Mouse (Mus musculus) MEL (cell line): ENCODE results near the gene Fam193b. TPM values are rescaled to one million over a fixed set of nuclear protein-coding genes. Genes with fewer than 3 reads are reported as not detected.

Experiments
- CHD1 ChIP-seq: IDR thresholded peaks from 2 replicates; pipeline ENCODE4 v1.6.1; 2012; ENCODE audit warnings: low read depth, mild to moderate bottlenecking, inconsistent platforms, low read length, improper control_type of control experiment
- CTCF ChIP-seq, 3 experiments: IDR thresholded peaks in 2 of 3; conservative IDR thresholded peaks in 1 of 3; 2 replicates each; pipeline ENCODE4 v1.5.1; 2011 to 2012; ENCODE audit warnings: low read length in 3 of 3, low read depth in 2 of 3, mild to moderate bottlenecking in 2 of 3, improper control_type of control experiment in 1 of 3, inconsistent platforms in 1 of 3, mixed read lengths in 1 of 3, moderate library complexity in 1 of 3; ENCODE audit not compliant: control insufficient read depth in 1 of 3, insufficient read depth in 1 of 3, poor library complexity in 1 of 3, severe bottlenecking in 1 of 3
- ELF1 ChIP-seq: IDR thresholded peaks from 2 replicates; pipeline ENCODE4 v1.6.1; 2014; ENCODE audit warnings: low read depth, mild to moderate bottlenecking, inconsistent platforms, low read length, improper control_type of control experiment, moderate library complexity
- EP300 ChIP-seq, 2 experiments: IDR thresholded peaks; 2 replicates each; pipeline ENCODE4 v1.6.1; 2011; ENCODE audit warnings: improper control_type of control experiment in 2 of 2, low read length in 2 of 2, low read depth in 1 of 2, mild to moderate bottlenecking in 1 of 2
- ETS1 ChIP-seq: IDR thresholded peaks from 2 replicates; pipeline ENCODE4 v1.6.1; 2012; ENCODE audit warnings: low read depth, mild to moderate bottlenecking, inconsistent platforms, low read length, improper control_type of control experiment, moderate library complexity
- GABPA ChIP-seq: IDR thresholded peaks from 2 replicates; pipeline ENCODE4 v1.6.1; 2012; ENCODE audit warnings: low read depth, mild to moderate bottlenecking, inconsistent platforms, low read length, improper control_type of control experiment, moderate library complexity
- HCFC1 ChIP-seq: IDR thresholded peaks from 2 replicates; pipeline ENCODE4 v1.6.1; 2012; ENCODE audit warnings: low read depth, mild to moderate bottlenecking, inconsistent platforms, low read length, improper control_type of control experiment, moderate library complexity
- KAT2A ChIP-seq: conservative IDR thresholded peaks from 2 replicates; pipeline ENCODE4 v1.6.1; 2012; ENCODE audit warnings: low read depth, low read length, improper control_type of control experiment, inconsistent platforms
- MAZ ChIP-seq: IDR thresholded peaks from 2 replicates; pipeline ENCODE4 v1.6.1; 2012; ENCODE audit warnings: low read depth, mild to moderate bottlenecking, inconsistent platforms, low read length, improper control_type of control experiment
- MEF2A ChIP-seq: IDR thresholded peaks from 2 replicates; pipeline ENCODE4 v1.6.1; 2014; ENCODE audit warnings: low read depth, mild to moderate bottlenecking, inconsistent platforms, low read length, improper control_type of control experiment; ENCODE audit not compliant: poor library complexity, insufficient replicate concordance, severe bottlenecking; ENCODE audit errors: extremely low read depth
- MXI1 ChIP-seq: IDR thresholded peaks from 2 replicates; pipeline ENCODE4 v1.6.1; 2011; ENCODE audit warnings: mild to moderate bottlenecking, low read depth, low read length, improper control_type of control experiment
- MYB ChIP-seq: IDR thresholded peaks from 2 replicates; pipeline ENCODE4 v1.6.1; 2011; ENCODE audit warnings: mild to moderate bottlenecking, low read depth, low read length, improper control_type of control experiment
- MYC ChIP-seq: IDR thresholded peaks from 2 replicates; pipeline ENCODE4 v1.6.1; 2011; ENCODE audit warnings: low read depth, mild to moderate bottlenecking, low read length, improper control_type of control experiment, moderate library complexity
- NRF1 ChIP-seq: IDR thresholded peaks from 2 replicates; pipeline ENCODE4 v1.6.1; 2014; ENCODE audit warnings: low read depth, mild to moderate bottlenecking, inconsistent platforms, low read length, improper control_type of control experiment, moderate library complexity; ENCODE audit not compliant: poor library complexity, insufficient read depth, severe bottlenecking
- POLR2AphosphoS2 ChIP-seq: IDR thresholded peaks from 2 replicates; pipeline ENCODE4 v1.6.1; 2011; ENCODE audit warnings: low read length, improper control_type of control experiment
- RAD21 ChIP-seq: IDR thresholded peaks from 2 replicates; pipeline ENCODE4 v1.6.1; 2011; ENCODE audit warnings: mild to moderate bottlenecking, low read depth, low read length, improper control_type of control experiment
- RCOR1 ChIP-seq: IDR thresholded peaks from 2 replicates; pipeline ENCODE4 v1.6.1; 2012; ENCODE audit warnings: low read depth, mild to moderate bottlenecking, inconsistent platforms, low read length, improper control_type of control experiment
- UBTF ChIP-seq: IDR thresholded peaks from 2 replicates; pipeline ENCODE4 v1.6.1; 2012; ENCODE audit warnings: low read depth, mild to moderate bottlenecking, inconsistent platforms, low read length, improper control_type of control experiment, moderate library complexity, borderline replicate concordance; ENCODE audit not compliant: insufficient read depth
- USF2 ChIP-seq, 2 experiments: IDR thresholded peaks; 2 replicates each; pipeline ENCODE4 v1.6.1; 2011 to 2012; ENCODE audit warnings: improper control_type of control experiment in 2 of 2, low read length in 2 of 2, borderline replicate concordance in 1 of 2, inconsistent platforms in 1 of 2, low read depth in 1 of 2, mild to moderate bottlenecking in 1 of 2; ENCODE audit not compliant: insufficient read depth in 1 of 2
- ZC3H11A ChIP-seq: IDR thresholded peaks from 2 replicates; pipeline ENCODE4 v1.6.1; 2012; ENCODE audit warnings: low read depth, mild to moderate bottlenecking, inconsistent platforms, low read length, improper control_type of control experiment
- ZKSCAN1 ChIP-seq: IDR thresholded peaks from 2 replicates; pipeline ENCODE4 v1.6.1; 2012; ENCODE audit warnings: low read depth, mild to moderate bottlenecking, inconsistent platforms, low read length, improper control_type of control experiment, moderate library complexity
- ZMIZ1 ChIP-seq: IDR thresholded peaks from 2 replicates; pipeline ENCODE4 v1.6.1; 2012; ENCODE audit warnings: low read depth, mild to moderate bottlenecking, inconsistent platforms, low read length, improper control_type of control experiment, moderate library complexity
- ZNF384 ChIP-seq: IDR thresholded peaks from 2 replicates; pipeline ENCODE4 v1.6.1; 2012; ENCODE audit warnings: low read depth, mild to moderate bottlenecking, inconsistent platforms, low read length, improper control_type of control experiment
- polyA plus RNA-seq, 2 experiments: library from polyadenylated mRNA; stranded (reverse) in 1 of 2; unstranded in 1 of 2; fragments of >175 nt in 1 of 2; fragments of >200 nt in 1 of 2; gene quantifications; 2 replicates each; pipeline versions ENCODE4 v1.2.1 to v1.2.4; 2012; ENCODE audit warnings: low replicate concordance in 2 of 2, low read depth in 1 of 2; ENCODE audit not compliant: insufficient read length in 2 of 2, insufficient read depth in 1 of 2, missing spikeins in 1 of 2
- total RNA-seq: library from RNA; depleted of rRNA; stranded (reverse); fragments of 300-350 nt; gene quantifications from 2 replicates; pipeline ENCODE4 v1.2.3, GENCODE M21; 2012

Fam193b gene
- total and polyA plus RNA-seq, 3 experiments = 11.9 to 38.7 TPM; not detected in 1

DNA sequence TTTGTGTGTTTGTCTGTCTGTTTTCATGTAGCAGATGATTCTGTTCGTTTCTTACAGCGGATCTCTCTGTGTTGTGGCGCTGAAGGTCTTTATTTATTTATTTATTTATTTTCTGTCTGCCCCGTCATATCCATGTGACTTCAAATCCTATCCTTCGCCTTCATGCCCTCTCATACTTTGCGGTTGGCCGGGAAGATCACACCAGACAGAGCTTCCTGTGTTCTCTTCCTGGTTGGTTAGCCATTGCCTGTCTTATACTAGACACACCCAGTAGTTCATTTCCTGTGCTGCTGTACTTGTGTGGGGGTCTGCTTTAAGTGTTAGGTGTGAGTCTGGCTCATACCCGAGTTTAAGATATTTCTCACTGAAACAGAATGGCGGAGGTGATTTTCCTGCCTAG, 29.7 kb upstream of the Fam193b start (continued):
- TF ChIP-seq ZNF384 = no peak
- no peak for TF ChIP-seq MAZ
- TF ChIP-seq CHD1 = no peak
- TF ChIP-seq EP300 (IDR thresholded peaks at IDR 0.05; ENCODE audit: low read depth in 1 of 2, low read length in 2 of 2) = peak; percentile 20 to 35; a peak in 1 of 4 replicates
- TF ChIP-seq ZC3H11A = no peak
- no peak for TF ChIP-seq MYB
- no peak for TF ChIP-seq MEF2A
- TF ChIP-seq POLR2AphosphoS2 = no peak
- TF ChIP-seq UBTF = no peak
- no peak for TF ChIP-seq CTCF (IDR thresholded peaks at IDR 0.05 in 2 of 3, conservative IDR thresholded peaks at IDR 0.05 in 1 of 3; ENCODE audit: control insufficient read depth in 1 of 3, insufficient read depth in 1 of 3, low read depth in 2 of 3, low read length in 3 of 3, poor library complexity in 1 of 3, severe bottlenecking in 1 of 3)
- TF ChIP-seq GABPA = no peak
- TF ChIP-seq ZKSCAN1 = no peak
- peak; percentile 66; the same call in 1 of the 2 replicates for TF ChIP-seq MXI1
- TF ChIP-seq RAD21 = no peak
- no peak for TF ChIP-seq RCOR1
- no peak for TF ChIP-seq ZMIZ1
- peak; percentile 64; the same call in 1 of the 2 replicates for TF ChIP-seq MYC
- no peak for TF ChIP-seq KAT2A
- no peak for TF ChIP-seq NRF1
- TF ChIP-seq USF2 (IDR thresholded peaks at IDR 0.05; ENCODE audit: borderline replicate concordance in 1 of 2, insufficient read depth in 1 of 2, low read depth in 1 of 2, low read length in 2 of 2) = no peak
- peak; percentile 75 for TF ChIP-seq ELF1
- TF ChIP-seq HCFC1 = peak; percentile 70; the same call in 1 of the 2 replicates
- TF ChIP-seq ETS1 = peak; percentile 52; the same call in 1 of the 2 replicates
